Mouse (Mus musculus) neural tube, embryonic 11.5 days (tissue): Measurements from ENCODE around the gene D930048N14Rik. TPM values are rescaled to one million over a fixed set of nuclear protein-coding genes. Genes with fewer than 3 reads are reported as not detected.

Experiments
- polyA plus RNA-seq: library from polyadenylated mRNA; unstranded; fragments of >200 nt; fragmentation: Nextera tagmentation; extraction: Ambion mirVana; gene quantifications from 2 replicates; pipeline ENCODE4 v1.2.1, GENCODE M21; 2014

The D930048N14Rik gene
- polyA plus RNA-seq, 1 experiment from 2014 or later = 0.74 TPM

Other genes starting within 250 kb of the D930048N14Rik start
- gene Phykpl, start 66.2 kb upstream of the D930048N14Rik start, polyA plus RNA-seq = 10.1 and 11.0 TPM in 2 replicates
- 764 and 777 TPM in 2 replicates for gene Hnrnpab, start 44.1 kb upstream of the D930048N14Rik start, polyA plus RNA-seq
- 155 and 168 TPM in 2 replicates for gene Nhp2, start 31.2 kb upstream of the D930048N14Rik start, polyA plus RNA-seq
- gene Rmnd5b, start 15.1 kb upstream of the D930048N14Rik start, polyA plus RNA-seq = 51.2 and 52.6 TPM in 2 replicates
- 12.2 and 13.5 TPM in 2 replicates for gene N4bp3, start 112 bp upstream of the D930048N14Rik start, polyA plus RNA-seq
- gene 0610009B22Rik, start 37.9 kb downstream of the D930048N14Rik start, polyA plus RNA-seq = 88.7 and 99.1 TPM in 2 replicates
- 14.1 and 14.9 TPM in 2 replicates for gene Sec24a, start 112.7 kb downstream of the D930048N14Rik start, polyA plus RNA-seq
- 124 and 126 TPM in 2 replicates for gene Sar1b, start 112.7 kb downstream of the D930048N14Rik start, polyA plus RNA-seq
- gene Jade2, start 206.7 kb downstream of the D930048N14Rik start, polyA plus RNA-seq = 0.07 and 0.16 TPM in 2 replicates